Mouse (Mus musculus) layer of hippocampus, adult 18-20 months (tissue): Measurements from ENCODE around the gene Pxt1. TPM values are rescaled to one million over a fixed set of nuclear protein-coding genes. Genes with fewer than 3 reads are reported as not detected.

ENCODE experiments used
- total RNA-seq, 2 experiments: library from RNA; stranded (reverse); gene quantifications; 2 replicates each; pipeline ENCODE4 v1.2.3; 2021

The Pxt1 gene
- total RNA-seq, 2 experiments from 2014 or later, result not detected

Other genes starting within 250 kb of the Pxt1 start
- 1 to 10 TPM; 2.1 to 3.1 TPM for gene AC170998.1, start 217.8 kb downstream of the Pxt1 start, total RNA-seq
- gene Mapk13, start 174.5 kb downstream of the Pxt1 start, total RNA-seq, result 1 to 10 TPM; 1.3 to 2.1 TPM
- gene Brpf3, start 142.8 kb downstream of the Pxt1 start, total RNA-seq, result 10 to 100 TPM; 42.0 to 52.3 TPM
- gene Pnpla1, start 85.4 kb downstream of the Pxt1 start, total RNA-seq, result under 1 TPM; 0.41 to 0.87 TPM
- 1 to 10 TPM; 4.1 to 5.5 TPM for gene 4930539E08Rik, start 28.5 kb downstream of the Pxt1 start, total RNA-seq
- gene Kctd20, start 8.1 kb upstream of the Pxt1 start, total RNA-seq, result 10 to 100 TPM; 56.9 to 70.4 TPM
- gene Stk38, start 64.2 kb upstream of the Pxt1 start, total RNA-seq, result 10 to 100 TPM; 41.2 to 43.2 TPM
- gene Srsf3, start 88.8 kb upstream of the Pxt1 start, total RNA-seq, result 100 to 1,000 TPM; 136 to 144 TPM
- gene Cdkn1a, start 147.1 kb upstream of the Pxt1 start, total RNA-seq, result 10 to 100 TPM; 21.3 to 24.7 TPM
- gene Rab44, start 170.3 kb upstream of the Pxt1 start, total RNA-seq, result not detected